Mouse (Mus musculus) kidney, embryonic 15.5 days (tissue): Measurements from ENCODE around the gene Sct. TPM values are rescaled to one million over a fixed set of nuclear protein-coding genes. Genes with fewer than 3 reads are reported as not detected.
A peak's percentile ranks its signal among the peaks of the same experiment; 100 is the strongest.

Experiments used
- ATAC-seq: fragments of 200-750 bp; cut with Nextera tagmentation; replicated peaks from 2 replicates; pipeline ENCODE4 v1.8.0; 2017; ENCODE audit warnings: moderate TSS enrichment; ENCODE audit not compliant: low FRiP score
- H3K27ac ChIP-seq: fragments of 300-500 bp; sonication (generic); 2 replicates; pipeline ENCODE4 v1.5.1; 2015; ENCODE audit warnings: mild to moderate bottlenecking, inconsistent platforms
- H3K27me3 ChIP-seq: fragments of 300-500 bp; sonication (generic); 2 replicates; pipeline ENCODE4 v1.6.1; 2015; ENCODE audit warnings: inconsistent platforms
- H3K36me3 ChIP-seq: fragments of 300-500 bp; sonication (generic); 2 replicates; pipeline ENCODE4 v1.6.1; 2015; ENCODE audit warnings: inconsistent platforms
- H3K4me1 ChIP-seq: fragments of 300-500 bp; sonication (generic); 2 replicates; pipeline ENCODE4 v1.6.1; 2015; ENCODE audit warnings: inconsistent platforms
- H3K4me2 ChIP-seq: fragments of 300-500 bp; sonication (generic); 2 replicates; pipeline ENCODE4 v1.6.1; 2015; ENCODE audit warnings: moderate library complexity, mild to moderate bottlenecking, inconsistent platforms
- H3K4me3 ChIP-seq: fragments of 300-500 bp; sonication (generic); replicated peaks from 2 replicates; pipeline ENCODE4 v1.5.1; 2015; ENCODE audit warnings: mild to moderate bottlenecking, inconsistent platforms
- H3K9ac ChIP-seq: fragments of 300-500 bp; sonication (generic); 2 replicates; pipeline ENCODE4 v1.6.1; 2015; ENCODE audit warnings: mild to moderate bottlenecking, inconsistent platforms
- H3K9me3 ChIP-seq: fragments of 300-500 bp; sonication (generic); replicated peaks from 2 replicates; pipeline ENCODE4 v1.6.1; 2016; ENCODE audit warnings: inconsistent platforms
- WGBS: fragments of 180-500 bp; shearing (Covaris S2); methylation state at CpG from one replicate; pipeline ENCODE4 v1.1.7; 2015; ENCODE audit warnings: mixed read lengths; 5-methylcytosine and 5-hydroxymethylcytosine counted together
- polyA plus RNA-seq: library from polyadenylated mRNA; unstranded; fragments of >200 nt; fragmentation: Nextera tagmentation; extraction: Ambion mirVana; gene quantifications from 2 replicates; pipeline ENCODE4 v1.2.1, GENCODE M21; 2015

Sct gene
- polyA plus RNA-seq = 41.1 and 43.5 TPM in 2 replicates

GRCm38 (mm10) chr7:141278766-141279590 is at the start of gene Sct:
TSS of gene Sct (minus strand) at chr7:141279133.
- peak; percentile 52 for ATAC-seq
- WGBS = 2% methylated on average over 46 of the region's 46 CpGs
- no peaks in the 10 kb centered on the region for H3K36me3 ChIP-seq
- H3K4me3 ChIP-seq = peak within 1 kb of the TSS; percentile 48
- peak within 1 kb of the TSS; percentile 51 for H3K9ac ChIP-seq
- H3K4me2 ChIP-seq = peak within 1 kb of the TSS; percentile 88
- peaks cover 46% of the 10 kb centered on the region for H3K4me1 ChIP-seq
- no peaks in the 10 kb centered on the region for H3K9me3 ChIP-seq
- H3K27me3 ChIP-seq = no peaks in the 10 kb centered on the region
- H3K27ac ChIP-seq = no peak within 1 kb of the TSS

GRCm38 (mm10) chr7:141328373-141328990 is 49.5 kb upstream of the Sct start:
- no peaks in the 10 kb centered on the region for H3K9me3 ChIP-seq
- peaks cover 26% of the 10 kb centered on the region for H3K4me1 ChIP-seq
- ATAC-seq = peak; percentile 6; the same call in 1 of the 2 replicates
- H3K36me3 ChIP-seq = peaks cover 20% of the 10 kb centered on the region
- WGBS = 14% methylated on average over 24 of the region's 24 CpGs
- H3K27me3 ChIP-seq = no peaks in the 10 kb centered on the region
- H3K9ac ChIP-seq = peak overlapping the region; percentile 54
- H3K4me2 ChIP-seq = peak overlapping the region; percentile 98
- H3K4me3 ChIP-seq = peak overlapping the region; percentile 57
- peak overlapping the region; percentile 96 for H3K27ac ChIP-seq

DNA sequence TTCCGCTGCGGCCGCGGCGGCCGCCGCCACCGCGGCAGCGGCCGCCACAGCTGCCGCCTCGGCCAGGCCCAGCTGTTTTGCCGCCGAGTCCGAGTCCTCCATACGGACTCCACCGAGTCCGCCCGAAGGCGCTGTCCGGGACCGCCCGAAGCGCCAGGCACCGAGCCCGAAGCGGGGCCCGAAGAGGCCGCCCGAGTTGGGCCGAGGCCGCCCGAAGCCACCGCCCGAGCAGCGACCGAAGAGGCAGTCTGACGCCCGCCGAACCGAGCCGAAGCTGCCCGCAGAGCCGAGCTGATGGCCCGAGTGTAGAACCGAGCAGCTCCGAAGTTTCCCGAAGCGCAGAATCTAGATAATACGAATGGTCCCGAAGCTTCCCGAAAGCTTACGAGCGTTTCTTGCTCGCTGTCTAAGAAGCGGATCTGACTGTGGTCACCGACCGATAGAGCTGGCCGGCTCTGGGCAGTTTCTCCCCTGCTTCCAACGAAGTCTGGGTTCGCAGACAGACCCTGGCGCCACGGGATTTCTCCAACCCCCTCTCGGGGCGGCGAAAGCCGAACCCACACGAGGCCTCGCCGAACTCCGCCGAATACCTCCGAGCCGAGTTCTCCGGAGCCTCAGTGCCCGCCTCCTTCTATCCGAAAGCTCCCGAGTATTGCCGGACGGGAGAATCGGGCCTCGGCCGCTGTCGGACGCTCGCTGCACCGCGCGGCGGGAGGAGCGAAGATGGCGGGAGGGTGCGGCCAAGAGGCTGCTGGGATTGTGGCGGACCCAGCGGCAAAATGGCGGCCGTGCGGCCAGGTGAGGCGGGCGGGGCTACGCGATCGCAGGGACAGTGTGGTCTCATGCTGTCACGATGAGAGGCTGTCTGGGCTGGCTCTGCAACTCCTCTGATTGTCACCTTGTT is 48.8 kb upstream of the Sct start, which contains the start of the genes Deaf1 and Tmem80:
Gene Deaf1 (minus strand): TSS at position 222 of the 904 bp plus-strand sequence.
Gene Tmem80 (plus strand): TSS at position 271 of the 904 bp plus-strand sequence.
- ATAC-seq = peak; percentile 96
- Histone ChIP-seq H3K9me3 (no peaks in the 10 kb centered on the region), H3K4me3 (peak within 1 kb of the TSS; percentile 57), H3K27ac (peak within 1 kb of the TSS; percentile 96), H3K4me1 (peaks cover 26% of the 10 kb centered on the region), H3K27me3 (no peaks in the 10 kb centered on the region), H3K4me2 (peak within 1 kb of the TSS; percentile 98), H3K9ac (peak within 1 kb of the TSS; percentile 80), H3K36me3 (peaks cover 20% of the 10 kb centered on the region)
- under 1% methylated on average over 105 of the region's 105 CpGs for WGBS

DNA sequence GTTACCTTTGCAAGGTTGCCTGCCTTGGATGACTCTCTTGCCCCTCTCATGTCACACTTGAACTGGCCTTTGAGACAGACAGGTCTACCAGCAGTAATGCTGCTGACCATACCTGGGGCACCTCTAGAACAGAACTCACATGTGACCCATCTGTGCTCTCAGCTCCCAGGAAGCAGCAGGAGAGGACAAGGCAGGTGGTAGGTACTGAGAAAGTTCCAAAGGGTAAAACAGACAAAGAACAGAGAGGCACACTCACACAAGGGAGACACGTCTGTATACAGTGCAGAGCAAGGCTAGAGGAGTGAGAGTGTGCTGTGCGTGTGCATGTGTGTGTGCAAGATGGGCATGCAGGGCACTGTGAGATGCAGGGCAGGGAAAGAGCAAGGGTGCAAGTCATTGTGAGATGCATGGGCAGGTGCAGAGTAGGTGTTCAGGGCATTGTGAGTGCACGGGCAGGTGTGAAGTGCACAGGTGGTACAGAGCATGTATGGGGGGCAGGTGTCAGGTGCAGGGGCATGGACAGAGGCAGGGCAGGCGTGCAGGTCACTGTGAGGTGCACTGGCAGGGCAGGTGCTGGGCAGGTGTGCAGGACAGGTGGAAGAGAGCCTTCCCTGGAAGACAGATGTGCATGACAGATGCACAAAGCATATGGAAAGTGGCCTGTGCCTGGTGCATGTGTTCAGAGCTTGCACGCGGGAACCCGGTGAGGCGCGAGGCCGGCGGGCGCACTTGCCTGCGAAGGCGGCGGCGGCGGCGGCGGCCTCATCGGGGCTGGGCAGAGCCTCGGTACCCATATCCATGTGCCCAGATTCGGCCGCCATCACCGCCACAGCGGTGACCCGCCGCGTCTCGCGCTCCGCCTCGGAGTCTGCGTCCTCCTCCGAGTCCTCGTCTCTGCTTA is 47.9 kb upstream of the Sct start:
- H3K27ac ChIP-seq = peak overlapping the region; percentile 96
- WGBS = 3% methylated on average over 35 of the region's 35 CpGs
- peaks cover 26% of the 10 kb centered on the region for H3K4me1 ChIP-seq
- peak overlapping the region; percentile 98 for H3K4me2 ChIP-seq
- ATAC-seq = peak; percentile 27
- H3K36me3 ChIP-seq = peaks cover 27% of the 10 kb centered on the region
- no peaks in the 10 kb centered on the region for H3K27me3 ChIP-seq
- no peaks in the 10 kb centered on the region for H3K9me3 ChIP-seq
- peak overlapping the region; percentile 57 for H3K4me3 ChIP-seq
- H3K9ac ChIP-seq = peak overlapping the region; percentile 80

GRCm38 (mm10) chr7:141324686-141325085 is 45.8 kb upstream of the Sct start:
- WGBS = 100% methylated on average over 1 of the region's 1 CpGs
- no peak overlapping the region for H3K4me3 ChIP-seq
- no peak overlapping the region for H3K4me2 ChIP-seq
- no peak overlapping the region for H3K27ac ChIP-seq
- ATAC-seq = no peak
- peaks cover 26% of the 10 kb centered on the region for H3K4me1 ChIP-seq
- H3K9ac ChIP-seq = no peak overlapping the region
- H3K27me3 ChIP-seq = no peaks in the 10 kb centered on the region
- no peaks in the 10 kb centered on the region for H3K9me3 ChIP-seq
- peaks cover 46% of the 10 kb centered on the region for H3K36me3 ChIP-seq

DNA sequence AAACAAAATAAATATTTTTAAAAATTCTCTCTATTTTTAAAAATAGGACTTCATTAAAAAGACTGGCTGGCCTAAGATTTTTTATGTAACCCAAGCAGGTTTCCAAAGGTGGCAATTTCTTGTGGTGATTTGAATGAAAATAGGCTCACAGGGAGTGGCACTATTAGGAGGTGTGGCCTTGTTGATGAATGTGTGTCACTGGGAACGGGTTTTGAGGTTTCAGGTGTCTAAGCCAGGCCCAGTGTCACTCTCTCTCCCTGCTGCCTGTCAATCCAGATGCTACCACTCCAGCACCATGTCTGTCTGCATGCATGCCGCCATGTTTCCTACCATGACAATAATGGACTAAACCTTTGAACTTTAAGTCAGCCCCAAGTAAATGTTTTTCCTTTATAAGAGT is 40.5 kb upstream of the Sct start:
- Histone ChIP-seq H3K4me1 (no peaks in the 10 kb centered on the region), H3K4me3 (no peak overlapping the region), H3K36me3 (peaks cover 98% of the 10 kb centered on the region), H3K27me3 (no peaks in the 10 kb centered on the region), H3K9ac (no peak overlapping the region), H3K4me2 (no peak overlapping the region), H3K27ac (no peak overlapping the region), H3K9me3 (no peaks in the 10 kb centered on the region)
- ATAC-seq = no peak
- WGBS = 62% methylated on average over 2 of the region's 2 CpGs

- WGBS = 74% methylated on average over 1 of the region's 1 CpGs
- Histone ChIP-seq H3K27ac (no peak overlapping the region), H3K9me3 (no peaks in the 10 kb centered on the region), H3K4me2 (no peak overlapping the region), H3K4me1 (no peaks in the 10 kb centered on the region), H3K27me3 (no peaks in the 10 kb centered on the region), H3K4me3 (no peak overlapping the region), H3K9ac (no peak overlapping the region), H3K36me3 (peaks cover 99% of the 10 kb centered on the region)
- no peak for ATAC-seq
Observed at GRCm38 (mm10) chr7:141317619-141318132, 38.7 kb upstream of the Sct start.

GRCm38 (mm10) chr7:141315974-141316373 is 37.0 kb upstream of the Sct start:
- ATAC-seq = no peak; the same call in 1 of the 2 replicates
- Histone ChIP-seq H3K4me2 (no peak overlapping the region), H3K9ac (no peak overlapping the region), H3K27me3 (no peaks in the 10 kb centered on the region), H3K4me3 (no peak overlapping the region), H3K4me1 (no peaks in the 10 kb centered on the region), H3K9me3 (no peaks in the 10 kb centered on the region), H3K27ac (no peak overlapping the region), H3K36me3 (peaks cover 99% of the 10 kb centered on the region)
- 68% methylated on average over 5 of the region's 5 CpGs for WGBS

- WGBS = 89% methylated on average over 8 of the region's 8 CpGs
- no peak overlapping the region for H3K4me3 ChIP-seq
- H3K9me3 ChIP-seq = no peaks in the 10 kb centered on the region
- no peak overlapping the region for H3K9ac ChIP-seq
- peaks cover 99% of the 10 kb centered on the region for H3K36me3 ChIP-seq
- no peak overlapping the region for H3K4me2 ChIP-seq
- no peak overlapping the region for H3K27ac ChIP-seq
- H3K4me1 ChIP-seq = no peaks in the 10 kb centered on the region
- ATAC-seq = no peak
- no peaks in the 10 kb centered on the region for H3K27me3 ChIP-seq
Observed at GRCm38 (mm10) chr7:141315076-141315475, 36.1 kb upstream of the Sct start.

GRCm38 (mm10) chr7:141314416-141314815 is 35.5 kb upstream of the Sct start:
- Histone ChIP-seq H3K9me3 (no peaks in the 10 kb centered on the region), H3K9ac (no peak overlapping the region)

GRCm38 (mm10) chr7:141304537-141304936 is 25.6 kb upstream of the Sct start:
- H3K27me3 ChIP-seq = no peaks in the 10 kb centered on the region
- no peak for ATAC-seq
- H3K4me1 ChIP-seq = no peaks in the 10 kb centered on the region
- H3K4me2 ChIP-seq = no peak overlapping the region
- H3K36me3 ChIP-seq = peaks cover 100% of the 10 kb centered on the region
- no peak overlapping the region for H3K27ac ChIP-seq
- no peak overlapping the region for H3K4me3 ChIP-seq
- WGBS = 77% methylated on average over 4 of the region's 4 CpGs
- H3K9ac ChIP-seq = no peak overlapping the region
- H3K9me3 ChIP-seq = no peaks in the 10 kb centered on the region

More at GRCm38 (mm10) chr7:141314416-141314815, 35.5 kb upstream of the Sct start:
- Histone ChIP-seq H3K27ac (no peak overlapping the region), H3K27me3 (no peaks in the 10 kb centered on the region), H3K4me3 (no peak overlapping the region), H3K36me3 (peaks cover 99% of the 10 kb centered on the region), H3K4me2 (no peak overlapping the region), H3K4me1 (no peaks in the 10 kb centered on the region)
- WGBS = 93% methylated on average over 2 of the region's 2 CpGs
- ATAC-seq = no peak
